Mouse (Mus musculus) heart, adult 2 months (tissue): Measurements from ENCODE around the gene Ttpal. TPM values are rescaled to one million over a fixed set of nuclear protein-coding genes. Genes with fewer than 3 reads are reported as not detected.

Experiments used
- DNase-seq, 2 experiments: peaks; one replicate each; pipeline ENCODE4 v3.0.0; 2021
- H3K27ac ChIP-seq: fragments of 200-600 bp; 2 replicates; pipeline ENCODE4 v1.8.1; 2022
- H3K27me3 ChIP-seq: fragments of 200-500 bp; 2 replicates; pipeline ENCODE4 v1.6.1; 2012; ENCODE audit warnings: mild to moderate bottlenecking, low read length, inconsistent platforms, mixed read lengths; ENCODE audit not compliant: control insufficient read depth, insufficient read depth
- H3K36me3 ChIP-seq: fragments of 200-500 bp; 2 replicates; pipeline ENCODE4 v1.6.1; 2012; ENCODE audit warnings: low read length, inconsistent platforms; ENCODE audit not compliant: control insufficient read depth, insufficient read depth
- H3K4me1 ChIP-seq: fragments of 200-500 bp; 2 replicates; pipeline ENCODE4 v1.6.1; 2011; ENCODE audit warnings: low read length; ENCODE audit not compliant: control insufficient read depth, insufficient read depth
- H3K4me3 ChIP-seq: fragments of 200-600 bp; 2 replicates; pipeline ENCODE4 v1.8.1; 2022
- H3K79me2 ChIP-seq: fragments of 200-500 bp; replicated peaks from 2 replicates; pipeline ENCODE4 v1.6.1; 2012; ENCODE audit warnings: mild to moderate bottlenecking, inconsistent platforms, low read length, moderate library complexity, mixed read lengths; ENCODE audit not compliant: control insufficient read depth, insufficient read depth
- H3K9ac ChIP-seq: fragments of 200-500 bp; 2 replicates; pipeline ENCODE4 v1.6.1; 2012; ENCODE audit warnings: low read depth, mild to moderate bottlenecking, control low read depth, inconsistent platforms, low read length, mixed read lengths
- CTCF ChIP-seq: fragments of 200-600 bp; IDR thresholded peaks from 2 replicates; pipeline ENCODE4 v1.8.1; 2022; ENCODE audit warnings: antibody characterized with exemption, mild to moderate bottlenecking, moderate library complexity
- EP300 ChIP-seq: fragments of 200-500 bp; IDR thresholded peaks from 2 replicates; pipeline ENCODE4 v1.6.1; 2011; ENCODE audit warnings: low read depth, low read length, control low read depth; ENCODE audit not compliant: insufficient read depth
- POLR2A ChIP-seq: fragments of 200-500 bp; IDR thresholded peaks from 2 replicates; pipeline ENCODE4 v1.6.1; 2011; ENCODE audit warnings: mild to moderate bottlenecking, low read depth, low read length, control low read depth; ENCODE audit not compliant: insufficient read depth
- WGBS: fragments of 180-500 bp; shearing (Covaris S2); methylation state at CpG from one replicate; pipeline ENCODE4 v1.1.7; 2018; 5-methylcytosine and 5-hydroxymethylcytosine counted together
- intact Hi-C: fragments of 180-260 bp; cut with DNase I; formaldehyde crosslinking; loops from one replicate; pipeline ENCODE4 v1.15.1; 2025
- polyA plus RNA-seq: library from polyadenylated mRNA; depleted of rRNA; stranded (reverse); fragments of >200 nt; gene quantifications from 2 replicates; pipeline ENCODE4 v1.2.3, GENCODE M21; 2012
- total RNA-seq, 2 experiments: library from RNA; stranded (reverse); gene quantifications; 2 replicates each; pipeline ENCODE4 v1.2.3; 2021

Gene Ttpal
- total and polyA plus RNA-seq, 3 experiments: 11.0 to 13.6 (median 11.0) TPM

GRCm38 (mm10) chr2:163558548-163558947 is 43.6 kb upstream of the Ttpal start:
- Histone ChIP-seq H3K4me1 (no peaks in the 10 kb centered on the region), H3K36me3 (no peaks in the 10 kb centered on the region), H3K27ac (no peak overlapping the region), H3K27me3 (no peaks in the 10 kb centered on the region), H3K79me2 (no peaks in the 10 kb centered on the region), H3K9ac (no peak overlapping the region), H3K4me3 (no peak overlapping the region)
- 65% methylated on average over 1 of the region's 1 CpGs for WGBS
- intact Hi-C loops: no loop called here
- no peak for DNase-seq
- TF ChIP-seq CTCF: no peak

- no peaks in the 10 kb centered on the region for H3K36me3 ChIP-seq
- no peaks in the 10 kb centered on the region for H3K79me2 ChIP-seq
- DNase-seq: no peak
- WGBS: 25% methylated on average over 5 of the region's 5 CpGs
- H3K9ac ChIP-seq: no peak overlapping the region
- no peaks in the 10 kb centered on the region for H3K4me1 ChIP-seq
- H3K27me3 ChIP-seq: no peaks in the 10 kb centered on the region
- TF ChIP-seq CTCF (no peak), EP300 (no peak), POLR2A (no peak)
- H3K4me3 ChIP-seq: no peak overlapping the region
- H3K27ac ChIP-seq: no peak overlapping the region
- intact Hi-C loops: no loop called here
Measured at GRCm38 (mm10) chr2:163559236-163559635, 42.9 kb upstream of the Ttpal start.

DNA sequence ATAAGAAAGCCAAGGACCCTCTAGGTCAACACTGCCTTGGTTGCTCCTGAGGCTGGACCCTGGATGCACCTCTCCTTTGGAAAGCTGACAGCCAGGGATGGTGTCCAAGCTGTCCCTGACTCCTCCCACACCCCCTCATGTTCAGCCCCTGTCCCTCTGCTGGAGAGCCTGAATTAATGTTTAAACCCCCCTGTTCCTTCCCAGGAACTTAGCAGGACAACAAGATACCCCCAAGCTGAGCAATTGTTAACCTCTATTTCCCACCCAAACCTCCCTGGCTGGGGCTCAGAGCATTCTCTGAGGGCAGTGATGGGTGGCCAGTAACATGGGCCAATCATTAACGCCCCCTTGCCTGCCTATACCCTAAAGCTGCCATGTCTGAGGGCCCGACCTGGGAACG is 41.9 kb upstream of the Ttpal start:
- no peaks in the 10 kb centered on the region for H3K79me2 ChIP-seq
- TF ChIP-seq EP300 (no peak), POLR2A (no peak), CTCF (no peak)

GRCm38 (mm10) chr2:163561258-163561948 is 40.7 kb upstream of the Ttpal start:
- Histone ChIP-seq H3K27ac (no peak overlapping the region), H3K79me2 (no peaks in the 10 kb centered on the region), H3K36me3 (no peaks in the 10 kb centered on the region), H3K9ac (no peak overlapping the region), H3K4me1 (no peaks in the 10 kb centered on the region), H3K4me3 (no peak overlapping the region), H3K27me3 (no peaks in the 10 kb centered on the region)
- 67% methylated on average over 13 of the region's 13 CpGs for WGBS
- DNase-seq: no peak
- intact Hi-C loops: no loop called here
- TF ChIP-seq POLR2A: no peak
- TF ChIP-seq EP300: no peak
- TF ChIP-seq CTCF: no peak

More for the DNA sequence above, 41.9 kb upstream of the Ttpal start:
- intact Hi-C loops: no loop called here
- Histone ChIP-seq H3K4me1 (no peaks in the 10 kb centered on the region), H3K27me3 (no peaks in the 10 kb centered on the region), H3K27ac (no peak overlapping the region), H3K36me3 (no peaks in the 10 kb centered on the region), H3K4me3 (no peak overlapping the region), H3K9ac (no peak overlapping the region)
- no peak for DNase-seq
- WGBS: 87% methylated on average over 3 of the region's 3 CpGs

- intact Hi-C loops: no loop called here
- TF ChIP-seq EP300 (no peak), POLR2A (no peak), CTCF (no peak)
- DNase-seq: no peak
- no peaks in the 10 kb centered on the region for H3K4me1 ChIP-seq
- WGBS: 28% methylated on average over 8 of the region's 8 CpGs
- H3K36me3 ChIP-seq: no peaks in the 10 kb centered on the region
- H3K4me3 ChIP-seq: no peak overlapping the region
- H3K9ac ChIP-seq: no peak overlapping the region
- H3K27me3 ChIP-seq: no peaks in the 10 kb centered on the region
- H3K27ac ChIP-seq: no peak overlapping the region
- H3K79me2 ChIP-seq: no peaks in the 10 kb centered on the region
Measured at GRCm38 (mm10) chr2:163564646-163565045, 37.5 kb upstream of the Ttpal start.

- Histone ChIP-seq H3K4me3 (no peak overlapping the region), H3K36me3 (no peaks in the 10 kb centered on the region), H3K9ac (no peak overlapping the region), H3K27ac (no peak overlapping the region), H3K4me1 (no peaks in the 10 kb centered on the region), H3K27me3 (no peaks in the 10 kb centered on the region), H3K79me2 (no peaks in the 10 kb centered on the region)
- no peak for TF ChIP-seq EP300
- TF ChIP-seq CTCF: no peak
- TF ChIP-seq POLR2A: no peak
- intact Hi-C loops: no loop called here
- DNase-seq: no peak
- 80% methylated on average over 3 of the region's 3 CpGs for WGBS
Measured at GRCm38 (mm10) chr2:163574321-163574720, 27.8 kb upstream of the Ttpal start.
